Mouse (Mus musculus) midbrain, embryonic 16.5 days (tissue): ENCODE data around the gene Greb1. TPM values are rescaled to one million over a fixed set of nuclear protein-coding genes. Genes with fewer than 3 reads are reported as not detected.

ENCODE experiments used
- ATAC-seq: fragments of 200-750 bp; cut with Nextera tagmentation; 2 replicates; pipeline ENCODE4 v1.8.0; 2017; ENCODE audit warnings: moderate TSS enrichment
- H3K27ac ChIP-seq: fragments of 300-500 bp; sonication (generic); 2 replicates; pipeline ENCODE4 v1.5.1; 2014; ENCODE audit warnings: mild to moderate bottlenecking, low read length, mixed read lengths
- H3K27me3 ChIP-seq: fragments of 300-500 bp; sonication (generic); 2 replicates; pipeline ENCODE4 v1.6.1; 2014; ENCODE audit warnings: low read depth, low read length, mixed read lengths; ENCODE audit not compliant: control insufficient read depth, insufficient read depth
- H3K36me3 ChIP-seq: fragments of 300-500 bp; sonication (generic); 2 replicates; pipeline ENCODE4 v1.6.1; 2014; ENCODE audit warnings: mild to moderate bottlenecking, low read length, moderate library complexity, mixed read lengths; ENCODE audit not compliant: control insufficient read depth, insufficient read depth
- H3K4me1 ChIP-seq: fragments of 300-500 bp; sonication (generic); 2 replicates; pipeline ENCODE4 v1.6.1; 2014; ENCODE audit warnings: mild to moderate bottlenecking, low read length, mixed read lengths; ENCODE audit not compliant: control insufficient read depth, insufficient read depth
- H3K4me2 ChIP-seq: fragments of 300-500 bp; sonication (generic); 2 replicates; pipeline ENCODE4 v1.6.1; 2014; ENCODE audit warnings: mild to moderate bottlenecking, low read length, mixed read lengths
- H3K4me3 ChIP-seq: fragments of 300-500 bp; sonication (generic); 2 replicates; pipeline ENCODE4 v1.5.1; 2014; ENCODE audit warnings: low read depth, mild to moderate bottlenecking, low read length, moderate library complexity, mixed read lengths
- H3K9ac ChIP-seq: fragments of 300-500 bp; sonication (generic); 2 replicates; pipeline ENCODE4 v1.6.1; 2014; ENCODE audit warnings: low read depth, low read length, mixed read lengths
- H3K9me3 ChIP-seq: fragments of 300-500 bp; sonication (generic); replicated peaks from 2 replicates; pipeline ENCODE4 v1.6.1; 2014; ENCODE audit warnings: mild to moderate bottlenecking, low read length, mixed read lengths; ENCODE audit not compliant: control insufficient read depth, poor library complexity, severe bottlenecking
- WGBS: fragments of 180-500 bp; shearing (Covaris S2); extraction: QIAGEN DNeasy Blood & Tissue Kit; methylation state at CpG from one replicate; pipeline ENCODE4 v1.1.7; 2014; 5-methylcytosine and 5-hydroxymethylcytosine counted together
- polyA plus RNA-seq: library from polyadenylated mRNA; unstranded; fragments of >200 nt; fragmentation: Nextera tagmentation; extraction: Ambion mirVana; gene quantifications from 2 replicates; pipeline ENCODE4 v1.2.1, GENCODE M21; 2015

Gene Greb1
- polyA plus RNA-seq, 1 experiment from 2014 or later: 0.98 TPM

GRCm38 (mm10) chr12:16778523-16778922, 22.2 kb downstream of the Greb1 start:
- Histone ChIP-seq H3K36me3 (no peaks in the 10 kb centered on the region), H3K27me3 (no peaks in the 10 kb centered on the region), H3K4me2 (no peak overlapping the region), H3K27ac (no peak overlapping the region), H3K9me3 (no peaks in the 10 kb centered on the region), H3K4me1 (no peaks in the 10 kb centered on the region), H3K4me3 (no peak overlapping the region), H3K9ac (no peak overlapping the region)
- ATAC-seq: no peak
- WGBS: 79% methylated on average over 5 of the region's 5 CpGs

- no peak overlapping the region for H3K4me3 ChIP-seq
- H3K27ac ChIP-seq: no peak overlapping the region
- no peak overlapping the region for H3K9ac ChIP-seq
- H3K4me1 ChIP-seq: no peaks in the 10 kb centered on the region
- ATAC-seq: no peak
- no peak overlapping the region for H3K4me2 ChIP-seq
- no peaks in the 10 kb centered on the region for H3K9me3 ChIP-seq
- WGBS: 79% methylated on average over 3 of the region's 3 CpGs
- H3K36me3 ChIP-seq: no peaks in the 10 kb centered on the region
- H3K27me3 ChIP-seq: no peaks in the 10 kb centered on the region
Measured at GRCm38 (mm10) chr12:16775351-16775750, 25.3 kb downstream of the Greb1 start.

- H3K36me3 ChIP-seq: no peaks in the 10 kb centered on the region
- no peaks in the 10 kb centered on the region for H3K4me1 ChIP-seq
- H3K27ac ChIP-seq: no peak overlapping the region
- no peak overlapping the region for H3K9ac ChIP-seq
- H3K4me3 ChIP-seq: no peak overlapping the region
- no peaks in the 10 kb centered on the region for H3K9me3 ChIP-seq
- H3K4me2 ChIP-seq: no peak overlapping the region
- no peaks in the 10 kb centered on the region for H3K27me3 ChIP-seq
- 96% methylated on average over 4 of the region's 4 CpGs for WGBS
- ATAC-seq: no peak
Measured at GRCm38 (mm10) chr12:16774605-16775004, 26.1 kb downstream of the Greb1 start.

DNA sequence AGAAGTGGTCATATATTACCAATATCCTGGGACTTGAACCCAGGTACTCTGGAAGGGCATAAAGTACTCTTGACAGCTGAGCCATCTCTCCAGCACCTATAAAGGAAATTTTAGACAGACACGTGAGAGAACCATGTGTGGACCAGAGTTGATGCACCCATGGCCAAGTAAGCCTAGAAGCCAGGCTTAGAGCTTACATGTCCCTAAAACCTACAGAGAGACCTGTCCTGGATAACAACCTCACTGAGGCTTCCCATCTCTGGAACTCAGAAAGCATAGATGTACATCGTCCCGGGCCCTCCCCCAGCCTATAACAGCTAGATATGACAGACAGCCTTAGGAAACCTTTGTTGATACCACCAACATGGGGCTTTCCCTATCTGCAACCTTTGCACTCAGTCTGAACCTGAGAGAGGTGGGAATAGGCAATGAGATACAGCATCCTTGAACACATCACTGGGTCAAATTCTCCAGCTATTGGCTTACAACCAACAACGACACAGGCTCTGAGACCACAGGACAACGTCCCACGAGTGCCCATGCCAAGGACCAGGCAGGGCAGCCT, 31.0 kb downstream of the Greb1 start:
- Histone ChIP-seq H3K9ac (no peak overlapping the region), H3K27me3 (no peaks in the 10 kb centered on the region), H3K36me3 (no peaks in the 10 kb centered on the region), H3K4me1 (no peaks in the 10 kb centered on the region), H3K9me3 (no peaks in the 10 kb centered on the region), H3K27ac (no peak overlapping the region), H3K4me2 (no peak overlapping the region), H3K4me3 (no peak overlapping the region)
- WGBS: 95% methylated on average over 6 of the region's 6 CpGs
- ATAC-seq: no peak

- 78% methylated on average over 2 of the region's 2 CpGs for WGBS
- H3K4me3 ChIP-seq: no peak overlapping the region
- no peaks in the 10 kb centered on the region for H3K36me3 ChIP-seq
- no peaks in the 10 kb centered on the region for H3K27me3 ChIP-seq
- no peak overlapping the region for H3K27ac ChIP-seq
- no peak overlapping the region for H3K4me2 ChIP-seq
- ATAC-seq: no peak
- H3K4me1 ChIP-seq: no peaks in the 10 kb centered on the region
- H3K9me3 ChIP-seq: no peaks in the 10 kb centered on the region
- H3K9ac ChIP-seq: no peak overlapping the region
Measured at GRCm38 (mm10) chr12:16768711-16769110, 32.0 kb downstream of the Greb1 start.

DNA sequence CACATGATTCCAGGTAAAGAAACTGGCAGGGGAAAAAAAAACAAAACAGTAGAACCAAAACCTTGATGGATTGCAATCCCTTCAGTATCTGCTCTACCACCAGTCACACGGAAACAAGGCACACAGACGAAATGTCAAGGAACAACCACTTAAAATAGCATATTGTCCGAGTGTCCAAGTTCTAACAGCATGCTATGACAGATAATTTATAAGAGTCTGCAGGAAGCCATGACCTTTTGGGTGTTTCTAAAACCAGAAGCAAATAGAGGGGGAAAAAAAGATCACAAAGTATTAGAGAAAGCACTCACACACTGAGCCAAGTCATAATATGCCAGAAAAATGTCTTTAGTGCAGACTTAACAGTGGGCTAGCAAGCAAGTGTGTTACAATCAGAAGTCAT, 32.4 kb downstream of the Greb1 start:
- WGBS: 79% methylated on average over 3 of the region's 3 CpGs
- H3K27ac ChIP-seq: no peak overlapping the region
- ATAC-seq: no peak

DNA sequence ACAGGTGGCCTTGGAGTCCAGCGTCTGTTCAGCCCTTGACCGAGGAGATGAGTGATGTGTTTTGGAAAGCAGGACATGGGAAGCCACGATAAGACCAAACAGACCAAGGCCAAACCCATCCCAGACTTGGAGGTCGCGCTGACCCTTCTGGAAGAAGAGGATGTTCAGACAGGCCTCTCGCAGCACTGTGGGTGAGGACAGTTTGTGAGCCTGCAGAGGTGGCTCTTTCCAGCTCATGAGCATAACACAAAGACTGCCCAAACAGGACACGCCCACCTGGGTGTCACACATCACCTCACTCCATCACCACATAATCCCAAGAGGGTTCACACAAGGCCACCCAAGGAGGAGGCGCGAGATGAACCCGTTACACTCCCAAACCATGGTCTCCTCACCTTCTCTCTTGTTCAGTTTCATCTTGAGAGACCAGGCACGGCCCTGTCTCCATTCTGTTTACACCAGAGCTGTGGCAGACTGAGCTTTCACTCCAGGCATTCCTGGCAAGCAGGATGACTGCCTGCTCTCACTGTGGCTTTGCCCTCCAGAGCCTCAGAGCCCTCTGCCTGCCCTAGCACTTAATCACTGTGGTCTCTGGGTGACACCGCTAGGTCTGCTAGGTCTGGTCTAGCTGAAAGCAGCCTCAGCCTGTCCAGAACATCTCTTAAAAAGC, 35.8 kb downstream of the Greb1 start:
- no peaks in the 10 kb centered on the region for H3K9me3 ChIP-seq
- WGBS: 78% methylated on average over 12 of the region's 12 CpGs

More for the DNA sequence above, 32.4 kb downstream of the Greb1 start:
- Histone ChIP-seq H3K4me2 (no peak overlapping the region), H3K9me3 (no peaks in the 10 kb centered on the region), H3K36me3 (no peaks in the 10 kb centered on the region), H3K4me1 (no peaks in the 10 kb centered on the region), H3K4me3 (no peak overlapping the region), H3K27me3 (no peaks in the 10 kb centered on the region), H3K9ac (no peak overlapping the region)

DNA sequence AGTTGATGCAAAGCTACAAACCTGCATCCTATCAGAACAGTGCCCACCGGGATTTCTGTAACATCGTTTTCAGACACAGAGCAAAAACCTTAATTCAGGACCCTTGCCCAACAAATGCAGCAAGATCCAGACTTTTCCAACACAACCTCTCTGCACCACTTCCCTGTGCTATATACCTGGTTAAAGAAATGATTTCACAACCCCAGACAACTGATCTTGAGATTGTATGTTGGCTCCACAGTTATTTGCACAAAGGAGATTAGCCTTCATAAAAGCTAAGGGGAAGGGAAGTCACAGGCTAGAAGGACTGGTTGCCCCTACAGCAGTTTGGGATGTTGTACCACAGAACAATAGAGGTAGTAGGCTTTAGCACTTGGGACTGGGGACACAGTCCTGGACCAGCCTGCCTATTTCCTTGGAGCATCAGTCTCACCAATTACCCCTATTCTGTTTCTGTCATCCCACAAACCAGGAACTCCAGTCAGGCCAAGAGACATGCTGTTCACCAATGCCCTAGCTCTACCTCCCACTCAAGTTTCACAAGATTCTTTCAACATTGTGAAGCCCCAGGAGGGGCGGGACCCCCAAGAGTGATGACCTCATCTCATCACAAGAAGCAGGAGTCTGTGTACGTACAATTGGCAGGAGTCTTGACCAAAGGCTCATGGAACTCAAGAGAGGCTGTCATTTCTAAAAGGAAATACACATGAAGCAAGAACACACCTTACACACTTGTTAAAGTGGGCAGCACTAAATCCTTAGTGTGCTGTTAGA, 36.9 kb downstream of the Greb1 start:
- WGBS: 88% methylated on average over 4 of the region's 4 CpGs
- Histone ChIP-seq H3K4me1 (no peaks in the 10 kb centered on the region), H3K27ac (no peak overlapping the region), H3K36me3 (no peaks in the 10 kb centered on the region), H3K4me2 (no peak overlapping the region), H3K9me3 (no peaks in the 10 kb centered on the region), H3K9ac (no peak overlapping the region), H3K4me3 (no peak overlapping the region), H3K27me3 (no peaks in the 10 kb centered on the region)
- no peak for ATAC-seq

More for the DNA sequence above, 35.8 kb downstream of the Greb1 start:
- H3K9ac ChIP-seq: no peak overlapping the region
- no peak overlapping the region for H3K27ac ChIP-seq
- H3K4me1 ChIP-seq: no peaks in the 10 kb centered on the region
- ATAC-seq: no peak
- no peaks in the 10 kb centered on the region for H3K36me3 ChIP-seq
- no peaks in the 10 kb centered on the region for H3K27me3 ChIP-seq
- H3K4me3 ChIP-seq: no peak overlapping the region
- no peak overlapping the region for H3K4me2 ChIP-seq

GRCm38 (mm10) chr12:16761461-16761860, 39.2 kb downstream of the Greb1 start:
- 98% methylated on average over 3 of the region's 3 CpGs for WGBS
- H3K4me3 ChIP-seq: no peak overlapping the region

More at GRCm38 (mm10) chr12:16761461-16761860, 39.2 kb downstream of the Greb1 start:
- no peaks in the 10 kb centered on the region for H3K27me3 ChIP-seq
- no peaks in the 10 kb centered on the region for H3K9me3 ChIP-seq
- H3K4me1 ChIP-seq: no peaks in the 10 kb centered on the region
- no peak for ATAC-seq
- no peak overlapping the region for H3K9ac ChIP-seq
- no peak overlapping the region for H3K27ac ChIP-seq
- no peaks in the 10 kb centered on the region for H3K36me3 ChIP-seq
- no peak overlapping the region for H3K4me2 ChIP-seq
